Mouse (Mus musculus) ES-E14 (cell line): ENCODE measurements around the gene C87436. TPM values are rescaled to one million over a fixed set of nuclear protein-coding genes. Genes with fewer than 3 reads are reported as not detected.

Experiments used
- DNase-seq: peaks from one replicate; pipeline ENCODE4 v3.0.0-alpha.2; 2013; ENCODE audit warnings: low read depth, low spot score
- H3K27ac ChIP-seq: 2 replicates; pipeline ENCODE4 v1.5.1; 2012; ENCODE audit warnings: low read depth, mild to moderate bottlenecking, low read length, moderate library complexity, mixed read lengths; ENCODE audit not compliant: poor library complexity, insufficient read depth, severe bottlenecking
- H3K36me3 ChIP-seq: 2 replicates; pipeline ENCODE4 v1.6.1; 2012; ENCODE audit warnings: mild to moderate bottlenecking, low read length, moderate library complexity, mixed read lengths; ENCODE audit not compliant: control insufficient read depth, poor library complexity, insufficient read depth, severe bottlenecking
- H3K4me1 ChIP-seq, 2 experiments: fragments of 150-350 bp in 1 of 2; sonication (generic) in 1 of 2; 2 replicates each; pipeline ENCODE4 v1.6.1; 2012; ENCODE audit warnings: low read length in 2 of 2, mild to moderate bottlenecking in 1 of 2, mixed read lengths in 1 of 2; ENCODE audit not compliant: control insufficient read depth in 2 of 2, insufficient read depth in 2 of 2, poor library complexity in 1 of 2
- H3K4me3 ChIP-seq, 2 experiments: fragments of 150-350 bp in 1 of 2; sonication (generic) in 1 of 2; 2 replicates each; pipeline ENCODE4 v1.5.1; 2012; ENCODE audit warnings: low read length in 2 of 2, low read depth in 1 of 2, mild to moderate bottlenecking in 1 of 2, mixed read lengths in 1 of 2; ENCODE audit not compliant: insufficient read depth in 1 of 2, poor library complexity in 1 of 2, severe bottlenecking in 1 of 2
- H3K9ac ChIP-seq: 2 replicates; pipeline ENCODE4 v1.6.1; 2012; ENCODE audit warnings: low read depth, mild to moderate bottlenecking, low read length, mixed read lengths; ENCODE audit not compliant: poor library complexity, insufficient read depth, severe bottlenecking
- H3K9me3 ChIP-seq: fragments of 150-350 bp; sonication (generic); 2 replicates; pipeline ENCODE4 v1.6.1; 2012; ENCODE audit warnings: low read depth, mild to moderate bottlenecking, low read length; ENCODE audit not compliant: control insufficient read depth, insufficient read depth
- CHD2 ChIP-seq: IDR thresholded peaks from 2 replicates; pipeline ENCODE4 v1.6.1; 2014; ENCODE audit warnings: mild to moderate bottlenecking, low read depth, low read length, inconsistent platforms
- HCFC1 ChIP-seq: IDR thresholded peaks from 2 replicates; pipeline ENCODE4 v1.6.1; 2012; ENCODE audit warnings: low read length, inconsistent platforms, borderline replicate concordance; ENCODE audit not compliant: insufficient read depth
- MAFK ChIP-seq: IDR thresholded peaks from 2 replicates; pipeline ENCODE4 v1.6.1; 2014; ENCODE audit warnings: mild to moderate bottlenecking, low read depth, low read length, inconsistent platforms; ENCODE audit not compliant: insufficient read depth
- ZC3H11A ChIP-seq: IDR thresholded peaks from 2 replicates; pipeline ENCODE4 v1.6.1; 2012; ENCODE audit warnings: low read depth, mild to moderate bottlenecking, inconsistent platforms, low read length, borderline replicate concordance
- ZNF384 ChIP-seq: IDR thresholded peaks from 2 replicates; pipeline ENCODE4 v1.6.1; 2012; ENCODE audit warnings: low read depth, low read length, inconsistent platforms
- in situ Hi-C, 2 experiments: fragments of 600-800 bp; cut with MboI; formaldehyde crosslinking; loops; one replicate each; pipeline ENCODE4 v1.15.1; 2025; ENCODE audit warnings: low sequenced_read_pairs in 2 of 2, inconsistent platforms in 1 of 2; ENCODE audit not compliant: unreplicated experiment in 2 of 2
- total RNA-seq: library from RNA; depleted of rRNA; stranded (reverse); fragments of 300-350 nt; gene quantifications from 2 replicates; pipeline ENCODE4 v1.2.3, GENCODE M21; 2012

Gene C87436
- total RNA-seq, 1 experiment: 12.5 TPM

- no peak for DNase-seq
- H3K4me1 ChIP-seq: peaks cover 0 to 5% of the 10 kb centered on the region in 2 experiments; a peak in 1 of 4 replicates
- no peak overlapping the region for H3K27ac ChIP-seq
- TF ChIP-seq ZC3H11A (no peak), HCFC1 (no peak), CHD2 (no peak), MAFK (no peak), ZNF384 (no peak)
- no peak overlapping the region for H3K9ac ChIP-seq
- in situ Hi-C loops: no loop called here
- H3K36me3 ChIP-seq: peaks cover 3% of the 10 kb centered on the region; the same call in 1 of the 2 replicates
- no peak overlapping the region for H3K4me3 ChIP-seq
- no peaks in the 10 kb centered on the region for H3K9me3 ChIP-seq
Observed at GRCm38 (mm10) chr6:86456727-86457126, 18.6 kb downstream of the C87436 start.

GRCm38 (mm10) chr6:86463079-86463478, 24.9 kb downstream of the C87436 start:
- Histone ChIP-seq H3K9me3 (no peaks in the 10 kb centered on the region), H3K27ac (no peak overlapping the region), H3K4me3 (no peak overlapping the region), H3K4me1 (peaks cover 2 to 10% of the 10 kb centered on the region in 2 experiments), H3K9ac (no peak overlapping the region), H3K36me3 (peaks cover 8% of the 10 kb centered on the region)
- TF ChIP-seq ZNF384 (no peak), CHD2 (no peak), HCFC1 (no peak), MAFK (no peak), ZC3H11A (no peak)
- no peak for DNase-seq
- in situ Hi-C loops: no loop called here

GRCm38 (mm10) chr6:86471317-86471716, 33.1 kb downstream of the C87436 start:
- peak overlapping the region; percentile 90; the same call in 1 of the 2 replicates for H3K9ac ChIP-seq
- peaks cover 5% of the 10 kb centered on the region for H3K36me3 ChIP-seq
- peak overlapping the region; percentile 93; the same call in 1 of the 2 replicates for H3K27ac ChIP-seq
- peaks cover 7 to 9% of the 10 kb centered on the region in 2 experiments for H3K4me1 ChIP-seq
- DNase-seq: no peak
- no peak for TF ChIP-seq ZC3H11A
- TF ChIP-seq HCFC1: no peak
- no peak for TF ChIP-seq ZNF384
- TF ChIP-seq MAFK: no peak
- no peak for TF ChIP-seq CHD2
- no peaks in the 10 kb centered on the region for H3K9me3 ChIP-seq
- peak overlapping the region; percentile 65 to 70 for H3K4me3 ChIP-seq
- in situ Hi-C loops: no loop called here

- no peaks in the 10 kb centered on the region for H3K9me3 ChIP-seq
- no peak for DNase-seq
- peak overlapping the region; percentile 65 to 70 for H3K4me3 ChIP-seq
- H3K27ac ChIP-seq: peak overlapping the region; percentile 93
- H3K4me1 ChIP-seq: peaks cover 5 to 7% of the 10 kb centered on the region in 2 experiments; a peak in 2 of 4 replicates
- peak overlapping the region; percentile 90 for H3K9ac ChIP-seq
- H3K36me3 ChIP-seq: peaks cover 4% of the 10 kb centered on the region
- in situ Hi-C loops: no loop called here
- TF ChIP-seq ZC3H11A (no peak), HCFC1 (no peak), ZNF384 (no peak), MAFK (no peak), CHD2 (no peak)
Observed at GRCm38 (mm10) chr6:86471760-86472099, 33.6 kb downstream of the C87436 start.
